Mouse (Mus musculus) frontal cortex, postnatal 36 days (tissue): ENCODE data around the gene Rc3h1.
"Not testable (repeated sequence)": the region's sequence is repeated elsewhere in the genome, so short reads cannot be mapped to it uniquely, and the experiment has no call there.

Experiments
- DNase-seq, 2 experiments: peaks; one replicate each; pipeline ENCODE4 v3.0.0; 2022; ENCODE audit warnings: low spot score in 2 of 2

Rc3h1 gene

GRCm38 (mm10) chr1:160906057-160906557, at the start of gene Rc3h1:
Gene Rc3h1 (plus strand): TSS chr1:160906418.
- peak; percentile 96 to 99 for DNase-seq

GRCm38 (mm10) chr1:160858132-160858531, 48.1 kb upstream of the Rc3h1 start:
- DNase-seq = no peak

DNA sequence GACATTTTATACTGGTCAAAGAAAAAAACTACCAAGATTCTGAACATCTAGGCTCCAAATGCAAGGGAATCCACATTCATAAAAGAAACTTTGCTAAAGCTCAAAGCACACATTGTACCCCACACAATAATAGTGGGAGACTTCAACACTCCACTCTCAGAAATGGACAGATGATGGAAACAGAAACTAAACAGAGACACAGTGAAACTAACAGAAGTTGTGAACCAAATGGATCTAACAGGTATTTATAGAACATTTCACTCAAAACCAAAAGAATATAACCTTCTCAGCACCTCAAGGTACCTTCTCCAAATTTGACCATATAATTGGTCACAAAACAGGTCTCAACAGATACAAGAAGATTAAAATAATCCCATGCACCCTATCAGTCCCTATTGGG, 46.3 kb upstream of the Rc3h1 start:
- not testable (repeated sequence) for DNase-seq

DNA sequence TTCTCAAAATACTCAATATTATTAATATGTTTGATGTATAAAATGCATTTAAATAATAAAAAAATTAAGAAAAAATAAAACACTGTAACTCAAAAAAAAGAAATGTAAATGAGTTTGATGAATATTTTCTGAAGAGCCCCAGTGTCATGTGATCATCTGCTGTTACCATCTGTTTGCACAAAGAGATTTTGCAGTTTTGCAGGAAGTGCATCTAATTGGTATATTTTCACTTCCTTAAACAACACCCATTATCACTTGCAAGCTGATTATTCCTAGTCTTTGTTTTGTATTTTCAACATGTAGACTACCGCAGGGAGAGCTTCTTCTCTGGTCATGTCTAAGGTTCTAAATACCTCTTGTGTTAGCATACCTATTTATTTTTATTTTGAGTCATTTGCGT, 45.1 kb upstream of the Rc3h1 start:
- no peak for DNase-seq

- DNase-seq = no peak
These were observed 44.6 kb upstream of the Rc3h1 start for GRCm38 (mm10) chr1:160861632-160862031.

- DNase-seq = peak; percentile 12 to 50
These were observed 43.2 kb upstream of the Rc3h1 start for GRCm38 (mm10) chr1:160863027-160863426.

DNA sequence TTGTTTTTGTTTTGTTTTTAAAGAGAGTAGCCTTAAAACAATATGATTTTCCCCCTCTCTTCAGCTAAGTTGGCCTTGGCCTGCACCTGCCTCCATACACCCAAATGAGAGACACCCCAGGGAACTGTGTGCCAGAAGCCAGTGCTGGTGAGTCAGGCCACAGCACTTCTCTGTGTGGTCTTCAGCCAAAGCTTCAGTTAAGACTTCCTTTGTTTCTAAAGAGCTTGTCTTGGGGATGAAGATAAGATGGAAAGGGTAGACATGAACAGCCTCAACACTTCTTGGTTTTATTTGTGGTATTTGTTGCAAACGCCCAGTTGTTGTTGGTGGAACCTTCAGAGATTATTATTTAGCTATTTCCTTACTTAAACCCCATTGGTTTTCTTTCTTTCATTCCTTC, 31.5 kb upstream of the Rc3h1 start:
- DNase-seq = no peak

DNA sequence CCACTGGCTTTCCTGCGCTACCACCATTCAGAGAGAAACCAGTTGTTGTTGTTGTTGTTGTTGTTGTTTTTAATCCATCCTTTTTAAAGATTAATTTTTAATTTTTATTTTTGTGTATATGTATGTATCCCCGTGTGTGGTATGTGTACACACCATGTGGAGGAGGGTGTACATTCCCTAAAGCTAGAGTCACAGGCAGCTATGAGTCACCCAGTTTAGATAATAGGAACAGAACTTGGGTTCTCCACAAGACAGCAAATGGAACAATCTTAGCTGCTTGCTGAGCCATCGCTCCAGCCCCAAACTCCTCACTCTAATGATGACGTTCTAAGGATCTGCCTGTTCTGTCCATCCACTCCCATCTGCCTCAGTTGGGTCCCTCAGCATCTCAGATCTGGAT, 29.2 kb upstream of the Rc3h1 start:
- no peak for DNase-seq

DNA sequence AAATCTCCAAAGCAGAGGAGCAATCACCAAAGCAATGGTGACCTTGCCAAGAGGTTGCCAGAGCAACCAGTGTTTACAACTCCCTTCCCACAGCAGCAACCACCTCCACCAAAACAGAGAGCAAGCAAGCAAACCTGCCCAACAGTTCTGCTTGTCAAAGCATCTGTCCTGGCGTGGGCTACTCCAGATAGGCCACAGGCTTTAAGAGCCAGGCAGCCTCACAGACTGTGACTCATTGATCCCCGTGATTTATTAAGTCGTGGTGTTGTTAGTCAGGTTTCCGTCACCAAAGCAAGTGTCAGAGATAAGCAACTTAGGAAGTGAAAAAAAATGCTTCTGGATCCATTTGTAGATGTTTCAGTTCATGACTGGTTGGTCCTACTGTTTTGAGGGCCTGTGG, 27.7 kb upstream of the Rc3h1 start:
- no peak for DNase-seq

DNA sequence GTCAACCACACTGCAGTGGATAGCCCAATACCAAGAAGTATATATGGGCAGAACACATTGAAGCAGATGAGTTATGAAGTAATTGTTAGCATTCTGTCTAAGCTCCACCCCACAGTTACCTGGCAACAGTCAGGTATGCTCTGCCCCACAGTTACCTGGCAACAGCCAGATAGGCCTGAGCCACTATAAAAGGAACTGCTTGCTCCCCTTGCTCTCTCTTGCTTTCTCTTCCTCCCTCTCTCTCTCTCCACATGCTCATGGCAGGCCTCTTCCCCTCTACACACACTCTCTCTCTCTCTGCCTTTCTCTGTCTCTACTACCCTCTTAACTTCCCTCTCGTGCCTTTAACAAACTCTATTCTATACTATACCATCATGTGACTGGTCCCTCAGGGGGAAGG, 24.8 kb upstream of the Rc3h1 start:
- not testable (repeated sequence) for DNase-seq

DNA sequence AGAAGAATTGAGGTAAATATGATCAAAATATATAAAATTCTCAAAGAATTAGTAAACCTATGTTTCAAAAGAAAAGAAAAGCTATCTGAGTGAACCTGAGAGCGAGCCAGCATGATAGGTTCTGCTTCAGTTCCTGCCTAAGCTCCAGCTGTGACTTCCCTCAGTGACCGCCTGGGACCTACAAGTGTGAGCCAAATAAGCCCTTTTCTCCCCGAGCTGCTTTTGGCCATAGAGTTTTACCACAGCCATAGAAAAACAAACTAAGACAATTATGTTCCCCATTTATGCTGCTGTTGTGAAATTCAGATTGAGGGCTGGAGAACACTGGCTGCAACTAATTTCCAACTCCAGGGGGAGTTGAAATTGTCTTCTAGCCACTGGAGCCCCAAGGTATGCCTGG, 24.2 kb upstream of the Rc3h1 start:
- no peak for DNase-seq

DNA sequence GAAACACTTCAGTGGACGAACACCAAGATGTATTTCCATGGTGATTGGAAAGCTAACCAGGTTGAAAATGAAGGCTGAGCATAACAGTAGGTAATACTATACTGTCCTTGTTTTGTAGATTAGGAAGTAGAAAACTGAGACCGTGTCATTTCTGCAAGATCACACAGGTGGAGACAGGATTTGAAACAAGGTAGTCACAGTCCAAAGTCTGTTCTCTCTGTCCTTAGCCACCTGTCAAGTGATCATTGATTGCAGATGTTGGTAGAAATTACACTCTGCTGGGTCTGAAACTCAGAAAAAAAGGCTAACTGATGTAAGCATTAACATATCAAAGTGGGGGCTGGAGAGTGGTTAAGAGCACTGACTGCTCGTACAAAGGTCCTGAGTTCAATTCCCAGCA, 21.9 kb upstream of the Rc3h1 start:
- DNase-seq = no peak

DNA sequence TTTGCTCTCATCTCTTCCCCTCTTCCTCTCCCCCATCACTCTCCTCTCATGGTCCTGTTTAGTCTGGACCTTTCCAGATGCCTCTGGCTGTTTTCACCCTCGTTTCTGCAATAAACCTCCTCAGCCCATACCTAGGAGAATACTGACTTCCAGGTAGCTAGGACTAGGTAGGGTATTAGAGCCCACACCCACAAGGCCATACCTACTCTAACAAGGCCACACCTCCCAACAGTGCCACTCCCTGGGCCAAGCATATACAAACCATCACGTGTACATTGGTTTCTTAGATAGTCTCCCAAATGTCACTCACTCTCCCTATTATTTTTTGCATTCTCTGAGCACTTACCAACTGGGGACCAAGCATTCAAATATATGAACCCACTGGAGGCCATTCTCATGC, 21.2 kb upstream of the Rc3h1 start:
- no peak for DNase-seq

GRCm38 (mm10) chr1:160899701-160900100, 6.5 kb upstream of the Rc3h1 start:
- DNase-seq = no peak

DNA sequence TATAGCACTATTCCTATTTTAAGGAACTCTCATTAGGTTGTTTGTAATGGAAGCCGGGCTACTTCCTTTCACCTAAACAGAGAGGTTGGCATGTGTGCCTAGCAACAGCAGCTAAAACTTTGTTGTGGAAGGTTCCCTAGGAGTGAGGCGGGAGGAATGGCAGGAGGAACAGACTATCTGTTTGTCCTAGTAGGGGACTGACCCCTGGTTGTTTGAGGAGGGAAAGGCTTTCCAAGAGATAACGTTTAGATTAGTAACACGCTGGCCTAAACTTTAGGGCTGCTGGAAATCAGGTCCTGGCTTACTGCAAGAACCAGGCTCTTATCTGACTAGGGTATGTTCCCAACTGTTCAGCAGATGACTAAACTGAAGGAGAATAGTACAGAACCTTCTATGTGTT, 2.2 kb upstream of the Rc3h1 start:
- no peak for DNase-seq

GRCm38 (mm10) chr1:160906558-160907481, 602 bp downstream of the Rc3h1 start:
- DNase-seq = peak; percentile 40 to 51

- DNase-seq = no peak
These were observed 4.0 kb downstream of the Rc3h1 start for GRCm38 (mm10) chr1:160910176-160910575.

DNA sequence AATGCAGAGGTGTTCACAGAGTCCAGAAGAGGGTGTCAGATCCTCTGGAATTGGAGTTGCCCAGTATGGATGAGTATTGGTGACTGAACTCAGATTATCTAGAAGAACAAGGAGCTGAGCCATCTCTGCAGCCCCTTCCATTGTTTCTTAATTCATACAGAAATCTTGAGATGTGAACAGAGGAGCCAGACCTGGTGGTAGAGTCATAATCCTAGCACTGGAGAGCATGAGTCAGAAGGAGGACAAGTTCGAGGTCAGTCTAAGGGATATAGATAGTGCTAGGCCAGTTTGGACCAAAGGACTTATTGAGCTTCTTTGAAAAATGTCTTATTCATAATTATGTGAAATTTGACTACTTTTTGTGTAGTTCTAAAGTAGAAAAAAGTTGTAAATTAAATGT, 4.6 kb downstream of the Rc3h1 start:
- no peak for DNase-seq

GRCm38 (mm10) chr1:160919383-160919782, 13.2 kb downstream of the Rc3h1 start:
- DNase-seq = no peak

DNA sequence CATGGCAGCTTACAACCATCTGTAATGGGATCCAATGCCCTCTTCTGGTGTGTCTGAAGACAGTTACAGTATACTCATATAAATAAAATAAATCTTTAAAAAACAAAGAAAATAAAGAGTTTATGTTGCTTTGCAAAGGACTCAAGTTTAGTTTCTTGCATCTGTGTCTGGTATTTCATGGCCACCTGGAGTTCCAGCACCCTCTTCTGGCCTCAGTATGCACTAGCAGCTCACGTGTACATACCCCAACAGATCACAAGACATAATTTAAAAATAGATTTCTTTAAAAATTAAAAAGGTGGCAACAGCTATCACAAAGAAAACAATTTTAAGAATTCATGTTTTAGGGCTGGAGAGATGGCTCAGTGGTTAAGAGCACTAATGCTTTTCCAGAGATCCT, 15.7 kb downstream of the Rc3h1 start:
- no peak for DNase-seq

GRCm38 (mm10) chr1:160931320-160931719, 25.1 kb downstream of the Rc3h1 start:
- no peak for DNase-seq

GRCm38 (mm10) chr1:160933896-160934482, 27.8 kb downstream of the Rc3h1 start:
- DNase-seq = no peak

DNA sequence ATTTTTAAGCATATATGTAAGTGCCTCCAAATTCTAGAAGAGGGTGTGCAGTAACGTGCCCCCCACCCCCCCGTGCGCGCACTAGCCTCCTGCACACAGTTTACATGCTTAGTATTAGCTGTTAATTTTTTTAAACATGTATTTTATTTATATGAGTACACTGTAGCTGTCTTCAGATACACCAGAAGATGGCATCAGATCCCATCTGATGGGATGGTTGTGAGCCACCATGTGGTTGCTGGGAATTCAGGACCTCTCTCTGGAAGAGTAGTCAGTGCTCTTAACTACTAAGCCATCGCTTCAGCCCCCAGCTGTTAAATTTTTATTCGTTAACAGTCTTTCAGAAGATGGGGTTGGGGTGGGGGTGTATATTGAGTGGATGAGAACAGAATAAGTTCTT, 29.3 kb downstream of the Rc3h1 start:
- DNase-seq = no peak
